Mouse (Mus musculus): ENCODE measurements around the gene Taf3.

DNA sequence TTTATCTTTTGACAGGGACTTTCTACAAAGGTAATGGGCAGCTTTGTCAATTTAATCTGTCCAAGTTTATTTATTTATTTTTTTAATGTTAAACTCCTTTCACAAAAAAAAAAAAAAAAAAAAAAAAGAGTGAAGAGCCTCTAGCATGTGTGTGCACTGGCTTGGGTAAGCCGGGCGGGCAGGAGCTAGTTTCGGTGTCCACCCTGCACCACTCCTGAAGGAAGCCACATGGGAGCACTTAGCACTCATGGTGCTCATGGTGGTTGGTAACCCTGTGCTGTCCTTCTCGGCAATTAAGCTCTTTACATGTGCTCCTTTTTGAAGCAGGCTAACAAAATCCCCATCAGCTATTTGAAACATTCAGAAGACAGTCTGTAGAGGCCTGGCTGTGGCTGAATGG lies 102.8 kb downstream of the Taf3 start:
- TF ChIP-seq CTCF (IDR thresholded peaks at IDR 0.05; ENCODE audit: extremely low read depth, insufficient read depth, low read length), result no peak
- no peak for TF ChIP-seq POLR2A (IDR thresholded peaks at IDR 0.05; ENCODE audit: extremely low read depth, insufficient read depth, low read length)

Measured in cortical plate, adult 2 months (tissue).